Mouse (Mus musculus) heart, embryonic 11.5 days (tissue): Measurements from ENCODE around the gene Rell1. TPM values are rescaled to one million over a fixed set of nuclear protein-coding genes. Genes with fewer than 3 reads are reported as not detected.

ENCODE experiments used
- ATAC-seq: fragments of 200-750 bp; cut with Nextera tagmentation; replicated peaks from 2 replicates; pipeline ENCODE4 v1.8.0; 2017; ENCODE audit warnings: moderate library complexity; ENCODE audit not compliant: insufficient number of reproducible peaks, low FRiP score, low TSS enrichment
- H3K27ac ChIP-seq: fragments of 300-500 bp; sonication (generic); 2 replicates; pipeline ENCODE4 v1.5.1; 2014; ENCODE audit warnings: mild to moderate bottlenecking, low read depth, low read length
- H3K27me3 ChIP-seq: fragments of 300-500 bp; sonication (generic); 2 replicates; pipeline ENCODE4 v1.6.1; 2014; ENCODE audit warnings: mild to moderate bottlenecking, low read length, mixed read lengths; ENCODE audit not compliant: control insufficient read depth, insufficient read depth
- H3K36me3 ChIP-seq: fragments of 300-500 bp; sonication (generic); 2 replicates; pipeline ENCODE4 v1.6.1; 2014; ENCODE audit warnings: mild to moderate bottlenecking, low read length, moderate library complexity, mixed read lengths; ENCODE audit not compliant: control insufficient read depth, insufficient read depth
- H3K4me1 ChIP-seq: fragments of 300-500 bp; sonication (generic); 2 replicates; pipeline ENCODE4 v1.6.1; 2014; ENCODE audit warnings: low read length; ENCODE audit not compliant: control insufficient read depth, insufficient read depth
- H3K4me2 ChIP-seq: fragments of 300-500 bp; sonication (generic); 2 replicates; pipeline ENCODE4 v1.6.1; 2014; ENCODE audit warnings: mild to moderate bottlenecking, moderate library complexity
- H3K4me3 ChIP-seq: fragments of 300-500 bp; sonication (generic); 2 replicates; pipeline ENCODE4 v1.5.1; 2014; ENCODE audit warnings: low read depth, low read length
- H3K9ac ChIP-seq: fragments of 300-500 bp; sonication (generic); 2 replicates; pipeline ENCODE4 v1.6.1; 2014; ENCODE audit warnings: mild to moderate bottlenecking, low read depth, low read length, moderate library complexity
- H3K9me3 ChIP-seq: fragments of 300-500 bp; sonication (generic); replicated peaks from 2 replicates; pipeline ENCODE4 v1.6.1; 2016; ENCODE audit warnings: low read length; ENCODE audit not compliant: control insufficient read depth
- WGBS: fragments of 180-500 bp; shearing (Covaris S2); extraction: QIAGEN DNeasy Blood & Tissue Kit; methylation state at CpG from one replicate; pipeline ENCODE4 v1.1.7; 2014; ENCODE audit not compliant: insufficient replicate concordance; 5-methylcytosine and 5-hydroxymethylcytosine counted together
- polyA plus RNA-seq: library from polyadenylated mRNA; unstranded; fragments of >200 nt; fragmentation: Nextera tagmentation; extraction: Ambion mirVana; gene quantifications from 2 replicates; pipeline ENCODE4 v1.2.1, GENCODE M21; 2014

Rell1 gene
- polyA plus RNA-seq, 1 experiment from 2014 or later = 6.6 TPM

GRCm38 (mm10) chr5:63970991-63971390, 2.3 kb upstream of the Rell1 start:
- no peaks in the 10 kb centered on the region for H3K27me3 ChIP-seq
- H3K27ac ChIP-seq = no peak overlapping the region
- no peaks in the 10 kb centered on the region for H3K36me3 ChIP-seq
- H3K4me1 ChIP-seq = 0 out of 2 replicates have a peak, but pooled peaks cover 6% of the 10 kb centered on the region
- H3K9me3 ChIP-seq = no peaks in the 10 kb centered on the region
- H3K9ac ChIP-seq = no peak overlapping the region
- 90% methylated on average over 2 of the region's 2 CpGs for WGBS
- no peak overlapping the region for H3K4me2 ChIP-seq
- no peak for ATAC-seq
- H3K4me3 ChIP-seq = no peak overlapping the region

DNA sequence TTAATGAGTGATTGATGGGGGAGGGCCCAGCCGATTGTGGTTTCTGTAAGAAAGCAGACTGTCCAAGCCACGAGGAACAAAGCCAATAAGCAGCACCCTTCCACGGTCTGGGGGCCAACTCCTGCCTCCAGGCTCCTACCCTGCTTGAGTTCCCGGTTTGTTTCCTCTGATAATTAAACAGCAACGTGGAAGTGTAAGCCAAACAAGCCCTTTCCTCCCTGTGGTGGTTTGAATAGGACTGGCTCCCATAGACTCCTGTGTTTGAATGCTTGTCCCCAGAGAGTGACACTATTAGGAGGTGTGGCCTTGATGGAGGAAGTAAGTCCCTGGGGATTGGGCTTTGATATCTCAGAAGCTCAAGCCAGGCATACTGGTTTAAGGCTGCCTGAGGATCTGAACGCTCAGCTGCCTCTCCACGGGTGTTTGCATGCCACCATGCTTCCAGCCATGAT, 1.6 kb upstream of the Rell1 start:
- no peaks in the 10 kb centered on the region for H3K27me3 ChIP-seq
- H3K4me1 ChIP-seq = 0 out of 2 replicates have a peak, but pooled peaks cover 6% of the 10 kb centered on the region
- 23% methylated on average over 7 of the region's 7 CpGs for WGBS
- no peak overlapping the region for H3K9ac ChIP-seq
- no peaks in the 10 kb centered on the region for H3K9me3 ChIP-seq
- H3K27ac ChIP-seq = no peak overlapping the region
- no peak overlapping the region for H3K4me2 ChIP-seq
- ATAC-seq = no peak
- no peak overlapping the region for H3K4me3 ChIP-seq
- no peaks in the 10 kb centered on the region for H3K36me3 ChIP-seq

GRCm38 (mm10) chr5:63969476-63970112, 897 bp upstream of the Rell1 start:
- H3K4me3 ChIP-seq = peak overlapping the region; percentile 76
- H3K4me1 ChIP-seq = 0 out of 2 replicates have a peak, but pooled peaks cover 6% of the 10 kb centered on the region
- 24% methylated on average over 5 of the region's 5 CpGs for WGBS
- H3K4me2 ChIP-seq = peak overlapping the region; percentile 93
- no peak overlapping the region for H3K9ac ChIP-seq
- H3K27me3 ChIP-seq = no peaks in the 10 kb centered on the region
- ATAC-seq = no peak
- no peaks in the 10 kb centered on the region for H3K36me3 ChIP-seq
- peak overlapping the region; percentile 4; the same call in 1 of the 2 replicates for H3K27ac ChIP-seq
- no peaks in the 10 kb centered on the region for H3K9me3 ChIP-seq

- peak overlapping the region; percentile 76 for H3K9ac ChIP-seq
- ATAC-seq = no peak
- no peaks in the 10 kb centered on the region for H3K9me3 ChIP-seq
- H3K27me3 ChIP-seq = no peaks in the 10 kb centered on the region
- no peaks in the 10 kb centered on the region for H3K36me3 ChIP-seq
- no peak overlapping the region for H3K27ac ChIP-seq
- H3K4me2 ChIP-seq = peak overlapping the region; percentile 93
- 7% methylated on average over 12 of the region's 12 CpGs for WGBS
- H3K4me1 ChIP-seq = 0 out of 2 replicates have a peak, but pooled peaks cover 6% of the 10 kb centered on the region
- peak overlapping the region; percentile 76 for H3K4me3 ChIP-seq
Measured at GRCm38 (mm10) chr5:63967591-63968141, 1.0 kb downstream of the Rell1 start.

DNA sequence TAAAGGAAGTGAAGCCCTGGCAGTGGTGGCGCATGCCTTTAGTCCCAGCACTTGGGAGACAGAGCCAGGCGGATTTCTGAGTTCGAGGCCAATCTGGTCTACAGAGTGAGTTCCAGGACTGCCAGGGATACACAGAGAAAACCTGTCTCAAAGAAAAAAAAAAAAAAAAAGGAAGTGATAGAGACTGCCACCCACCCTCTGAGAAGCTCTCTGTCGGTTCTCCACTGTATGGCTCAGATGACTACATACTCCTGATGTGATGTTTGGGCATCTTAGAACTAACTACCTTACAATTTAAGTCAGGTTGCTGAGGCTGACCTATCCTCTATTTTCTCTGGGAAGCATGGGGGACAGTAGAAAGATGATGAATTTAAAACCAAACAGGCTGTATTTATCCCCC, 2.3 kb downstream of the Rell1 start:
- no peak overlapping the region for H3K27ac ChIP-seq
- no peak overlapping the region for H3K4me2 ChIP-seq
- ATAC-seq = no peak
- 0 out of 2 replicates have a peak, but pooled peaks cover 6% of the 10 kb centered on the region for H3K4me1 ChIP-seq
- H3K36me3 ChIP-seq = no peaks in the 10 kb centered on the region
- no peaks in the 10 kb centered on the region for H3K27me3 ChIP-seq
- no peak overlapping the region for H3K4me3 ChIP-seq
- H3K9me3 ChIP-seq = no peaks in the 10 kb centered on the region
- 69% methylated on average over 4 of the region's 4 CpGs for WGBS
- no peak overlapping the region for H3K9ac ChIP-seq

DNA sequence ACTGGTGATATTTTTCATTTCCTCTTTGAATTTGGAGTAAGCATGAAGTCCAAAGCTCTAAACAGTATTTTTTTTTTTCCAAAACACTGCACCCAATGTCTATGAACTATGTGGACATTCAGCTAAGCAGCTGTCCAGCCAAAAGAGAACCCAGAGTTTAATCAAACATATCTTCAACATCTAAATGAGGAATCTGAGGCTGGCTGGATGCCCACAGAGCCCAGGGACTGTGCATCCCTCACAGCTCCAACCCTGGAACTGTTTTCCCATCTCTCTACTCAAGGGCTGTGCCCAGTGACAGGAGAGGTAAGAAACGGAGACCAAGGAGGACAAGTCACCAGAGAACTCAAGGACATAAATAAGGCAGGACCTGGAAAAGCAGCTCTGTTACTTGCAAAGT, 2.8 kb downstream of the Rell1 start:
- no peak overlapping the region for H3K27ac ChIP-seq
- no peaks in the 10 kb centered on the region for H3K9me3 ChIP-seq
- no peaks in the 10 kb centered on the region for H3K27me3 ChIP-seq
- no peak overlapping the region for H3K4me3 ChIP-seq
- WGBS = 72% methylated on average over 1 of the region's 1 CpGs
- no peak for ATAC-seq
- no peak overlapping the region for H3K4me2 ChIP-seq
- H3K4me1 ChIP-seq = 0 out of 2 replicates have a peak, but pooled peaks cover 6% of the 10 kb centered on the region
- no peak overlapping the region for H3K9ac ChIP-seq
- no peaks in the 10 kb centered on the region for H3K36me3 ChIP-seq

DNA sequence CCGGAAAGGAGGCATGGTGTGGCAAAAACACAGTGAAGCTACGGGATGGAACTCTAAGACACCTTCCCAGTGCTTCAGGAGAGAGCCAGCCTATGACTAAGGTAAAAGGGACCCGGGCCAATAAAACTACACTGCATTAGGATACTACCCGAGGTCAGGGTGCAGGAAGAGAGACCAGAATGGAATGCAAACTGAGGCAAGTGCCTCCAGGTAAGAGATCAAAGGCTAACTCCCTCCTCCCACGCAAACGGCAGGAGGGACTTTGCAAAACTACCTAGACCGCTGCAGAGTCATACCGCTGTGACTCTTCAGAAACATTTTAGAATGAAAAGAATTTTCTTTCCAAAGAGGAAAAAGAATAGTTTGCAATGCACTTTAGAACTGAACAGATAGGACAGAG, 4.1 kb downstream of the Rell1 start:
- Histone ChIP-seq H3K36me3 (no peaks in the 10 kb centered on the region), H3K27me3 (no peaks in the 10 kb centered on the region), H3K9me3 (no peaks in the 10 kb centered on the region), H3K4me2 (no peak overlapping the region), H3K4me1 (0 out of 2 replicates have a peak, but pooled peaks cover 3% of the 10 kb centered on the region), H3K4me3 (no peak overlapping the region), H3K27ac (no peak overlapping the region), H3K9ac (no peak overlapping the region)
- ATAC-seq = no peak
- WGBS = 62% methylated on average over 8 of the region's 8 CpGs

- no peaks in the 10 kb centered on the region for H3K4me1 ChIP-seq
- no peaks in the 10 kb centered on the region for H3K27me3 ChIP-seq
- H3K9ac ChIP-seq = no peak overlapping the region
- WGBS = 79% methylated on average over 10 of the region's 10 CpGs
- no peaks in the 10 kb centered on the region for H3K9me3 ChIP-seq
- no peak for ATAC-seq
- no peak overlapping the region for H3K27ac ChIP-seq
- no peaks in the 10 kb centered on the region for H3K36me3 ChIP-seq
- H3K4me2 ChIP-seq = no peak overlapping the region
- H3K4me3 ChIP-seq = no peak overlapping the region
Measured at GRCm38 (mm10) chr5:63961726-63962125, 7.0 kb downstream of the Rell1 start.

DNA sequence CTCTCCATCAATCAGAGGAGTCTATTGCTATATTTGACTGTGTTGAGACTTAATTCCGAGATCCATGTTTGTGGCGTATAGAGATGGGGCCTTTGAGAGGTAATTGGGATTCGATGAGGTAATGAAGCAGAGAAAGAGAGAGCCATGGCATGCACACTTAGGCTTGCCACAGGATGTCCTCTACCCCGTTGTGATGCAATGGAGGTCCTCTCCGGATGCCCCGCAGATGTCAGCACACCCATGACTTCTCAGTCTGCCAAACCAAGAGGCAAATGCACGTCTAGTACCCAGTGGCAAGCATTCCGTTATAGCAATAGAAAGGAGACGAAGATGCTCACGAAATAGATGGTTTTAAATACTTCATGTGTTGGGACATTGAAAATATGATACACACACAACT, 8.1 kb downstream of the Rell1 start:
- Histone ChIP-seq H3K27ac (no peak overlapping the region), H3K4me2 (no peak overlapping the region), H3K36me3 (no peaks in the 10 kb centered on the region), H3K4me1 (no peaks in the 10 kb centered on the region), H3K9me3 (no peaks in the 10 kb centered on the region), H3K4me3 (no peak overlapping the region), H3K9ac (no peak overlapping the region), H3K27me3 (no peaks in the 10 kb centered on the region)
- ATAC-seq = no peak
- 86% methylated on average over 10 of the region's 10 CpGs for WGBS
